Mouse (Mus musculus) liver, adult 2 months (tissue): Measurements from ENCODE around the gene Morn1. TPM values are rescaled to one million over a fixed set of nuclear protein-coding genes. Genes with fewer than 3 reads are reported as not detected.

Experiments
- DNase-seq: peaks from one replicate; pipeline ENCODE4 v3.0.0-alpha.2; 2011; ENCODE audit warnings: low read depth, low spot score; ENCODE audit errors: extremely low read depth
- H3K27ac ChIP-seq: fragments of 200-500 bp; replicated peaks from 2 replicates; pipeline ENCODE4 v1.5.1; 2012; ENCODE audit warnings: low read depth, mild to moderate bottlenecking, control low read depth, inconsistent platforms, low read length; ENCODE audit not compliant: insufficient read depth
- H3K27me3 ChIP-seq: fragments of 200-500 bp; 2 replicates; pipeline ENCODE4 v1.6.1; 2012; ENCODE audit warnings: mild to moderate bottlenecking, moderate library complexity, low read length, inconsistent platforms; ENCODE audit not compliant: control insufficient read depth, insufficient read depth
- H3K36me3 ChIP-seq: fragments of 200-500 bp; 2 replicates; pipeline ENCODE4 v1.6.1; 2012; ENCODE audit warnings: low read length, inconsistent platforms; ENCODE audit not compliant: control insufficient read depth, insufficient read depth
- H3K4me1 ChIP-seq: fragments of 200-500 bp; 2 replicates; pipeline ENCODE4 v1.6.1; 2011; ENCODE audit warnings: low read length; ENCODE audit not compliant: control insufficient read depth, insufficient read depth
- H3K4me3 ChIP-seq: fragments of 200-500 bp; 2 replicates; pipeline ENCODE4 v1.5.1; 2011; ENCODE audit warnings: low read depth, mild to moderate bottlenecking, control low read depth, low read length, moderate library complexity; ENCODE audit not compliant: insufficient read depth
- H3K79me2 ChIP-seq: fragments of 200-500 bp; 2 replicates; pipeline ENCODE4 v1.6.1; 2012; ENCODE audit warnings: inconsistent platforms, mild to moderate bottlenecking, low read length, moderate library complexity; ENCODE audit not compliant: control insufficient read depth, insufficient read depth
- H3K9ac ChIP-seq: fragments of 200-500 bp; 2 replicates; pipeline ENCODE4 v1.6.1; 2012; ENCODE audit warnings: low read depth, mild to moderate bottlenecking, control low read depth, inconsistent platforms, low read length
- CTCF ChIP-seq: fragments of 200-500 bp; IDR thresholded peaks from 2 replicates; pipeline ENCODE4 v1.5.1; 2011; ENCODE audit warnings: low read depth, low read length, control low read depth
- POLR2A ChIP-seq: fragments of 200-500 bp; IDR thresholded peaks from 2 replicates; pipeline ENCODE4 v1.6.1; 2011; ENCODE audit warnings: low read length, control low read depth; ENCODE audit not compliant: insufficient read depth; ENCODE audit errors: extremely low read depth
- WGBS: fragments of 180-500 bp; shearing (Covaris S2); methylation state at CpG from one replicate; pipeline ENCODE4 v1.1.7; 2018; 5-methylcytosine and 5-hydroxymethylcytosine counted together
- polyA plus RNA-seq: library from polyadenylated mRNA; depleted of rRNA; stranded (reverse); fragments of >200 nt; gene quantifications from 2 replicates; pipeline ENCODE4 v1.2.3, GENCODE M21; 2012
- total RNA-seq: library from RNA; depleted of rRNA; stranded (reverse); fragments of >200 nt; gene quantifications from 2 replicates; pipeline ENCODE4 v1.2.3, GENCODE M21; 2014

The Morn1 gene
- total and polyA plus RNA-seq, 2 experiments, result 3.6 to 4.2 TPM

DNA sequence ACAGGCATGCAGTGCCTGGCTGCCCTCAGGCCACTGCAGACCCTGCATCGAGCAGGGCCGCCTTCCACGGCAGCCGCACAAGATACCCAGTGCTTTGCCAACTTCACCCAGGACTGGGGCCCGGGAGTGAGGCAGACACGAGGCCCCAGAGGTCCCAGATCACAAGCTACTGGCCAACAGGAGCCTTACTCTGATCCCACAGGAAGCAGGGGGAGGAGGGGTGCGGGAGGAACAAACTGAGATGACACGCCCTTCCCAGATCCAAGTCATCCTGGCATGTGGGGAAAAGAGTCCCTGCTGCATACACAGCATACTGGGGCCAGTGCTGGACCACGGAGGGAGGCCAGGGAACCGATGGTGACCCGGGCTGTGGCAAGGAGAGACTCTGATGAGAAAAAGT, 68.6 kb downstream of the Morn1 start:
- H3K79me2 ChIP-seq, result no peaks in the 10 kb centered on the region
- WGBS, result 69% methylated on average over 11 of the region's 11 CpGs

DNA sequence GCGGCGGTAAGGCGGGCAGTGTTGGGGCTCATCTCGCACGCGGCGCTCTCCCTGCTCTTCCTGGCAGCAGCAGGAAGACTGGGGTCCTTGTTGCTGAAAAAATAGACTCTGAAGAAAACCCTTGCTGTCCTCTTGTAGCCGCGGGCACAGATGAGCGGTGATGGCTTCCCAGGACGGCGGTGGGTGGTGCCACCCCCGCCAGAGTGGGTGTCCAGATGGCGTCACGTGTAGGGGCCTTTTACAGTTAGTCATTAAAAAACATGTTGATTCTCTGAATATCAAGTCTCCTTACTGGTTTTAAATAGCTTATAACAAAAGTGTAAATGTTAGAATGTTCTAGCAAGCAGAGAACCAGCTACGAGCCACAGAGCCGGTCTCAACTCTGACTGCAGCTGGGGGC, 70.4 kb downstream of the Morn1 start:
- Histone ChIP-seq H3K4me1 (peaks cover 4% of the 10 kb centered on the region; the same call in 1 of the 2 replicates), H3K36me3 (peaks cover 11% of the 10 kb centered on the region), H3K9ac (no peak overlapping the region), H3K27me3 (no peaks in the 10 kb centered on the region), H3K27ac (no peak overlapping the region), H3K4me3 (no peak overlapping the region), H3K79me2 (peaks cover 6% of the 10 kb centered on the region; the same call in 1 of the 2 replicates)
- DNase-seq, result no peak
- TF ChIP-seq POLR2A, result no peak
- no peak for TF ChIP-seq CTCF
- 97% methylated on average over 17 of the region's 17 CpGs for WGBS

More for the DNA sequence above, 68.6 kb downstream of the Morn1 start:
- peaks cover 11% of the 10 kb centered on the region for H3K36me3 ChIP-seq
- TF ChIP-seq CTCF (no peak), POLR2A (no peak)
- no peak overlapping the region for H3K4me3 ChIP-seq
- no peak overlapping the region for H3K27ac ChIP-seq
- no peak for DNase-seq
- H3K9ac ChIP-seq, result no peak overlapping the region
- no peaks in the 10 kb centered on the region for H3K27me3 ChIP-seq
- peaks cover 2% of the 10 kb centered on the region; the same call in 1 of the 2 replicates for H3K4me1 ChIP-seq

- DNase-seq, result no peak
- Histone ChIP-seq H3K36me3 (peaks cover 11% of the 10 kb centered on the region), H3K4me1 (peaks cover 5% of the 10 kb centered on the region), H3K27me3 (no peaks in the 10 kb centered on the region), H3K27ac (no peak overlapping the region), H3K9ac (no peak overlapping the region), H3K79me2 (peaks cover 8% of the 10 kb centered on the region), H3K4me3 (no peak overlapping the region)
- 95% methylated on average over 27 of the region's 27 CpGs for WGBS
- TF ChIP-seq CTCF (no peak), POLR2A (no peak)
Measured at GRCm38 (mm10) chr4:155157871-155158542, 71.6 kb downstream of the Morn1 start.

- WGBS, result 87% methylated on average over 8 of the region's 8 CpGs
- peaks cover 11% of the 10 kb centered on the region for H3K79me2 ChIP-seq
- TF ChIP-seq POLR2A (no peak), CTCF (no peak)
- no peak overlapping the region for H3K27ac ChIP-seq
- DNase-seq, result no peak
- no peaks in the 10 kb centered on the region for H3K27me3 ChIP-seq
- no peak overlapping the region for H3K9ac ChIP-seq
- no peak overlapping the region for H3K4me3 ChIP-seq
- peaks cover 11% of the 10 kb centered on the region for H3K36me3 ChIP-seq
- H3K4me1 ChIP-seq, result peaks cover 9% of the 10 kb centered on the region
Measured at GRCm38 (mm10) chr4:155158543-155158917, 72.2 kb downstream of the Morn1 start.

GRCm38 (mm10) chr4:155162433-155163319, 76.3 kb downstream of the Morn1 start:
- H3K79me2 ChIP-seq, result peaks cover 36% of the 10 kb centered on the region
- H3K36me3 ChIP-seq, result peaks cover 5% of the 10 kb centered on the region; the same call in 1 of the 2 replicates
- no peaks in the 10 kb centered on the region for H3K27me3 ChIP-seq
- no peak overlapping the region for H3K4me3 ChIP-seq
- no peak overlapping the region for H3K27ac ChIP-seq
- TF ChIP-seq CTCF (no peak), POLR2A (no peak)
- no peak for DNase-seq
- no peak overlapping the region for H3K9ac ChIP-seq
- WGBS, result 51% methylated on average over 7 of the region's 7 CpGs
- peaks cover 23% of the 10 kb centered on the region for H3K4me1 ChIP-seq

DNA sequence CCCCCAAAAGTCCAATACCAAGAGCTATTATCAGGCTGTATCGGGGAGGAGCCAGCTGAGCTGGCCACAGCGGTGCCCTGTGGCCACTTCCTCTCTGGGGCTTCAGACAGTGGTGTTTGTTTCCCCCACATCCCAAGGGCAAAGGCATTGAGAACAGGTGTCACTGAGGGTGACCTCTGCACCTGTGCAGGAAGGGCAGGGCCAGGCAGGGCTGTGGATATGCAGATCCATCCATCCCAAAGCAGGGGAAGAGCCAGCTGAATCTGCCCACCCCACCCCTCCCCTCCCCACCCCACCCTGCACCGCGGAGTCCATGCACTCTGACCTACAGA, 76.9 kb downstream of the Morn1 start:
- H3K4me1 ChIP-seq, result peaks cover 23% of the 10 kb centered on the region
- DNase-seq, result peak; percentile 36

More for the DNA sequence above, 76.9 kb downstream of the Morn1 start:
- H3K9ac ChIP-seq, result no peak overlapping the region
- H3K4me3 ChIP-seq, result no peak overlapping the region
- WGBS, result 2% methylated on average over 4 of the region's 4 CpGs
- no peak overlapping the region for H3K27ac ChIP-seq
- H3K36me3 ChIP-seq, result peaks cover 2% of the 10 kb centered on the region; the same call in 1 of the 2 replicates
- peaks cover 42% of the 10 kb centered on the region for H3K79me2 ChIP-seq
- H3K27me3 ChIP-seq, result no peaks in the 10 kb centered on the region
- TF ChIP-seq POLR2A (no peak), CTCF (0 out of 2 replicates have a peak, but pooled peaks have one; percentile 5)
